In genomic region chr17:50293241-50293731, GRCm38 (mm10) we compare ENCODE assay signal across 8 mouse cellular contexts. TPM values are rescaled to one million over a fixed set of nuclear protein-coding genes. Genes with fewer than 3 reads are reported as not detected.
DNase-seq lines count a peak whose midpoint lies in the region; ATAC-seq lines count a peak whose summit lies in the region.

Gene Dazl (minus strand): TSS chr17:50293636.

- H3K9me3 ChIP-seq in kidney, embryonic 15.5 days (replicated peaks): peaks cover 12% of the 10 kb centered on the region
- peaks cover 15% of the 10 kb centered on the region for H3K9me3 ChIP-seq in forebrain, embryonic 12.5 days
- H3K9me3 ChIP-seq in liver, embryonic 12.5 days (replicated peaks): peaks cover 11% of the 10 kb centered on the region

- DNase-seq in kidney, postnatal 36 days: no peak
- peak; percentile 70 for DNase-seq in ZHBTc4 (ENCODE audit: low read depth, low spot score)
- peak; percentile 73 for DNase-seq in testis, postnatal 10 days (ENCODE audit: low spot score)
- no peak for DNase-seq in layer of hippocampus, postnatal 10 days (ENCODE audit: low spot score in 2 of 2)
- DNase-seq in spleen, postnatal 36 days (ENCODE audit: low spot score in 2 of 2): no peak

- peak within 1 kb of the TSS; percentile 43 for H3K9ac ChIP-seq in kidney, embryonic 15.5 days
- H3K9ac ChIP-seq in forebrain, embryonic 12.5 days: peak within 1 kb of the TSS; percentile 48
- peak within 1 kb of the TSS; percentile 33 for H3K9ac ChIP-seq in liver, embryonic 12.5 days

- H3K4me3 ChIP-seq in kidney, embryonic 15.5 days (replicated peaks): peak within 1 kb of the TSS; percentile 52
- peak within 1 kb of the TSS; percentile 43 for H3K4me3 ChIP-seq in forebrain, embryonic 12.5 days (replicated peaks)
- peak within 1 kb of the TSS; percentile 59 for H3K4me3 ChIP-seq in liver, embryonic 12.5 days

- WGBS in kidney, embryonic 15.5 days: 94% methylated on average over 43 of the region's 43 CpGs
- 91% methylated on average over 43 of the region's 43 CpGs for WGBS in forebrain, embryonic 12.5 days
- 89% methylated on average over 43 of the region's 43 CpGs for WGBS in liver, embryonic 12.5 days (ENCODE audit: insufficient replicate concordance)

- no peaks in the 10 kb centered on the region; the same call in 1 of the 2 replicates for H3K4me1 ChIP-seq in kidney, embryonic 15.5 days
- H3K4me1 ChIP-seq in forebrain, embryonic 12.5 days: no peaks in the 10 kb centered on the region
- peaks cover 9% of the 10 kb centered on the region for H3K4me1 ChIP-seq in liver, embryonic 12.5 days

- H3K4me2 ChIP-seq in kidney, embryonic 15.5 days: peak within 1 kb of the TSS; percentile 68
- peak within 1 kb of the TSS; percentile 55 for H3K4me2 ChIP-seq in forebrain, embryonic 12.5 days
- H3K4me2 ChIP-seq in liver, embryonic 12.5 days: peak within 1 kb of the TSS; percentile 77

- H3K27me3 ChIP-seq in kidney, embryonic 15.5 days: 0 out of 2 replicates have a peak, but pooled peaks cover 3% of the 10 kb centered on the region
- H3K27me3 ChIP-seq in forebrain, embryonic 12.5 days: no peaks in the 10 kb centered on the region
- H3K27me3 ChIP-seq in liver, embryonic 12.5 days (replicated peaks): no peaks in the 10 kb centered on the region

- peak; percentile 3; the same call in 1 of the 2 replicates for ATAC-seq in kidney, embryonic 15.5 days (replicated peaks; ENCODE audit: low FRiP score)
- peak; percentile 0; the same call in 1 of the 2 replicates for ATAC-seq in forebrain, embryonic 12.5 days (ENCODE audit: low FRiP score)
- no peak for ATAC-seq in liver, embryonic 12.5 days

- peaks cover 4% of the 10 kb centered on the region; the same call in 1 of the 2 replicates for H3K36me3 ChIP-seq in kidney, embryonic 15.5 days
- H3K36me3 ChIP-seq in forebrain, embryonic 12.5 days (replicated peaks): no peaks in the 10 kb centered on the region
- peaks cover 4% of the 10 kb centered on the region; the same call in 1 of the 2 replicates for H3K36me3 ChIP-seq in liver, embryonic 12.5 days

- peak within 1 kb of the TSS; percentile 33; the same call in 1 of the 2 replicates for H3K27ac ChIP-seq in kidney, embryonic 15.5 days
- peak within 1 kb of the TSS; percentile 50; the same call in 1 of the 2 replicates for H3K27ac ChIP-seq in forebrain, embryonic 12.5 days
- H3K27ac ChIP-seq in liver, embryonic 12.5 days: peak within 1 kb of the TSS; percentile 55

RNA-seq across cellular contexts. Expression of gene Dazl, which starts in this region (rescaled TPM):
- polyA plus RNA-seq in kidney, embryonic 15.5 days (2015; fragmentation: Nextera tagmentation; extraction: Ambion mirVana): 0.12 and 0.27 TPM in 2 replicates
- polyA plus RNA-seq in forebrain, embryonic 12.5 days (2016; fragmentation: Nextera tagmentation; extraction: Ambion mirVana): 0.33 and 0.45 TPM in 2 replicates
- 0.07 and 0.30 TPM in 2 replicates for polyA plus RNA-seq in liver, embryonic 12.5 days (2016; fragmentation: Nextera tagmentation; extraction: Ambion mirVana)
- total RNA-seq in layer of hippocampus, postnatal 10 days (2021): 1 to 10 TPM; 2.2 to 2.6 TPM

Comparison
In these comparisons a context has a peak if more than half of its experiments do, and no peak if none do; other contexts are left out.
1. Peak in ATAC-seq, H3K4me3 ChIP-seq, H3K27ac ChIP-seq, H3K9ac ChIP-seq and H3K4me2 ChIP-seq in kidney, embryonic 15.5 days; RNA of the gene not detected or under 1 TPM.
2. Peak in ATAC-seq, H3K4me3 ChIP-seq, H3K27ac ChIP-seq, H3K9ac ChIP-seq and H3K4me2 ChIP-seq in forebrain, embryonic 12.5 days; RNA of the gene not detected or under 1 TPM.
3. DNase-seq: peak in ZHBTc4 (single experiment) and testis, postnatal 10 days (single experiment); none in kidney, postnatal 36 days (0 of 2), layer of hippocampus, postnatal 10 days (0 of 2) and spleen, postnatal 36 days (0 of 2).
4. Peak in every context shown above with its lines, with median percentiles within 50 percentile points of each other: H3K27ac ChIP-seq, H3K4me2 ChIP-seq, H3K4me3 ChIP-seq and H3K9ac ChIP-seq.